8 mouse cellular contexts compared by ENCODE assay signal in the genomic region with DNA sequence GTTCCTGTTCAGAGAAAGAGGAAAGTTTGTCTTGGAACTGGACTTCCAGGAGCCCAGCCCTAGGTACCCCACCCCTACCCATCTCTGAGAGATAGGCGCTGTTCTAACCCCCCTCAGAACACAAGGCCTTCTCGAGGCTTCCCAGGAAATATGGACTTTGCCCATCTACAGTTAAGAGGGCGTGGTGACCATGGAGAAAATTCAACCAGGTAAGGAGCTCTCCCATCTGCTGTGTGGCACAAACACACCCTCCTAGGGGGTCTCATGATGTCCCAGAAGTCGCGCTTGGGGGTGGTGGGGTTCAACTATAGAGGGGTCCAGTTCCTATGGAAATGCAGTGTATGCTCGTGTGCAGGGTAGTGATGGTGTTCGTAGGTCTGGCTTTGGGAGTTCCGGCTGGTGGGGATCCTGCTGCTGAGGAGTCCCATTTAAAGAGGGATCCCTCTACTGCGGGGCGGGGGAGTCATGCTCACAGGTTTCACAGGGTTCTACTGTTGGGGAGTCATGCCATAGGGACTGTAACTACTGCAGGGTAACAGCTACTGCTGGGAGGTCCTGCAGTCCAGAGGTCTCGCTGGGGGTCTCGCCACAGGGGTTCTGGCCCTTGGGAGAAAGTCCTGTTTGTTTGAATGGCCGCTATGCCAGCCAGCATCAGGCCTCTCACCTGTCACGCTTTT. TPM values are rescaled to one million over a fixed set of nuclear protein-coding genes. Genes with fewer than 3 reads are reported as not detected.
DNase-seq lines count a peak whose midpoint lies in the region; ATAC-seq and TF ChIP-seq lines count a peak whose summit lies in the region.

No protein-coding gene starts in this region.

- no peak overlapping the region for H3K27ac ChIP-seq in heart, embryonic 12.5 days (ENCODE audit: poor library complexity, severe bottlenecking)
- no peak overlapping the region for H3K27ac ChIP-seq in brown adipose tissue, adult 24 weeks (replicated peaks; ENCODE audit: low read depth, low read length)
- peak overlapping the region; percentile 92 for H3K27ac ChIP-seq in intestine, postnatal 0 days (ENCODE audit: low read depth, low read length)
- no peak overlapping the region for H3K27ac ChIP-seq in midbrain, embryonic 12.5 days (replicated peaks)

- no peak for TF ChIP-seq CTCF in intestine, postnatal 0 days (IDR thresholded peaks at IDR 0.05; ENCODE audit: low read depth)

- no peak for ATAC-seq in heart, embryonic 12.5 days (ENCODE audit: insufficient number of reproducible peaks, low FRiP score)
- peak; percentile 41 for ATAC-seq in intestine, postnatal 0 days
- ATAC-seq in midbrain, embryonic 12.5 days (ENCODE audit: low FRiP score, low read depth) = no peak
- ATAC-seq in erythroid progenitor cell, adult 5-6 weeks (replicated peaks; ENCODE audit: low FRiP score, poor library complexity, severe bottlenecking) = no peak

- H3K9me3 ChIP-seq in heart, embryonic 12.5 days (replicated peaks) = 0 out of 2 replicates have a peak, but pooled peaks cover 3% of the 10 kb centered on the region
- H3K9me3 ChIP-seq in intestine, postnatal 0 days (ENCODE audit: control insufficient read depth) = no peaks in the 10 kb centered on the region
- no peaks in the 10 kb centered on the region for H3K9me3 ChIP-seq in midbrain, embryonic 12.5 days

- 26% methylated on average over 14 of the region's 14 CpGs for WGBS in heart, embryonic 12.5 days
- WGBS in intestine, postnatal 0 days = 13% methylated on average over 14 of the region's 14 CpGs
- WGBS in midbrain, embryonic 12.5 days = 26% methylated on average over 14 of the region's 14 CpGs

- H3K4me2 ChIP-seq in heart, embryonic 12.5 days = peak overlapping the region; percentile 80
- H3K4me2 ChIP-seq in intestine, postnatal 0 days (replicated peaks; ENCODE audit: low read depth) = peak overlapping the region; percentile 88
- H3K4me2 ChIP-seq in midbrain, embryonic 12.5 days (replicated peaks) = peak overlapping the region; percentile 86

- peak overlapping the region; percentile 69 for H3K4me3 ChIP-seq in heart, embryonic 12.5 days
- peak overlapping the region; percentile 86 for H3K4me3 ChIP-seq in brown adipose tissue, adult 24 weeks (ENCODE audit: insufficient read depth, low read depth, low read length)
- peak overlapping the region; percentile 89 for H3K4me3 ChIP-seq in intestine, postnatal 0 days (ENCODE audit: low read depth, low read length)
- H3K4me3 ChIP-seq in midbrain, embryonic 12.5 days = peak overlapping the region; percentile 89

- H3K9ac ChIP-seq in heart, embryonic 12.5 days = peak overlapping the region; percentile 73; the same call in 1 of the 2 replicates
- peak overlapping the region; percentile 68 for H3K9ac ChIP-seq in intestine, postnatal 0 days (ENCODE audit: low read depth, low read length)
- peak overlapping the region; percentile 83; the same call in 1 of the 2 replicates for H3K9ac ChIP-seq in midbrain, embryonic 12.5 days (replicated peaks)

- peaks cover 28% of the 10 kb centered on the region for H3K27me3 ChIP-seq in heart, embryonic 12.5 days (replicated peaks)
- H3K27me3 ChIP-seq in intestine, postnatal 0 days (replicated peaks; ENCODE audit: control insufficient read depth, insufficient read depth, low read length) = no peaks in the 10 kb centered on the region
- H3K27me3 ChIP-seq in midbrain, embryonic 12.5 days = peaks cover 48% of the 10 kb centered on the region

- peaks cover 26% of the 10 kb centered on the region for H3K4me1 ChIP-seq in heart, embryonic 12.5 days (replicated peaks)
- peaks cover 8% of the 10 kb centered on the region; the same call in 1 of the 2 replicates for H3K4me1 ChIP-seq in brown adipose tissue, adult 24 weeks (ENCODE audit: control insufficient read depth, insufficient read depth, insufficient read length, low read length)
- no peaks in the 10 kb centered on the region for H3K4me1 ChIP-seq in intestine, postnatal 0 days (replicated peaks; ENCODE audit: control insufficient read depth, insufficient read depth, low read length)
- H3K4me1 ChIP-seq in midbrain, embryonic 12.5 days = peaks cover 17% of the 10 kb centered on the region

- DNase-seq in heart, adult 11 months = no peak
- DNase-seq in adrenal gland, postnatal 4 days (ENCODE audit: low spot score in 2 of 2) = no peak
- no peak for DNase-seq in layer of hippocampus, adult 9-11 months

- H3K36me3 ChIP-seq in heart, embryonic 12.5 days = no peaks in the 10 kb centered on the region; the same call in 1 of the 2 replicates
- no peaks in the 10 kb centered on the region; the same call in 1 of the 2 replicates for H3K36me3 ChIP-seq in intestine, postnatal 0 days (ENCODE audit: control insufficient read depth, insufficient read depth)
- no peaks in the 10 kb centered on the region for H3K36me3 ChIP-seq in midbrain, embryonic 12.5 days

RNA-seq across cellular contexts. Expression of gene Grtp1, which starts 0.9 kb away (rescaled TPM):
- 19.8 and 22.7 TPM in 2 replicates for polyA plus RNA-seq in heart, embryonic 12.5 days (2016; fragmentation: Nextera tagmentation; extraction: Ambion mirVana)
- 33.7 and 45.2 TPM in 2 replicates for polyA plus RNA-seq in brown adipose tissue, adult 24 weeks (2012; ENCODE audit: insufficient read depth, insufficient read length, missing spikeins)
- polyA plus RNA-seq in intestine, postnatal 0 days (2015; fragmentation: Nextera tagmentation; extraction: Ambion mirVana) = 110 and 113 TPM in 2 replicates
- polyA plus RNA-seq in midbrain, embryonic 12.5 days (2016; fragmentation: Nextera tagmentation; extraction: Ambion mirVana) = 16.4 and 17.1 TPM in 2 replicates
- 10 to 100 TPM; 15.2 to 18.9 TPM for total RNA-seq in adrenal gland, postnatal 4 days (2021)
- total RNA-seq in erythroid progenitor cell, adult 5-6 weeks (2015; ENCODE audit: low replicate concordance) = 5.0 and 6.3 TPM in 2 replicates
- 3.5 and 8.6 TPM in 2 replicates for total RNA-seq in erythroid progenitor cell, adult 5-6 weeks (2017; ENCODE audit: low replicate concordance)

RNA-seq across cellular contexts. Expression of gene Lamp1, which starts 40.6 kb away (rescaled TPM):
- 364 and 372 TPM in 2 replicates for polyA plus RNA-seq in heart, embryonic 12.5 days (2016; fragmentation: Nextera tagmentation; extraction: Ambion mirVana)
- 398 and 413 TPM in 2 replicates for polyA plus RNA-seq in brown adipose tissue, adult 24 weeks (2012; ENCODE audit: insufficient read depth, insufficient read length, missing spikeins)
- 847 and 854 TPM in 2 replicates for polyA plus RNA-seq in intestine, postnatal 0 days (2015; fragmentation: Nextera tagmentation; extraction: Ambion mirVana)
- polyA plus RNA-seq in midbrain, embryonic 12.5 days (2016; fragmentation: Nextera tagmentation; extraction: Ambion mirVana) = 242 and 251 TPM in 2 replicates
- 100 to 1,000 TPM; 311 to 322 TPM for total RNA-seq in adrenal gland, postnatal 4 days (2021)
- 113 and 132 TPM in 2 replicates for total RNA-seq in erythroid progenitor cell, adult 5-6 weeks (2015; ENCODE audit: low replicate concordance)
- total RNA-seq in erythroid progenitor cell, adult 5-6 weeks (2017; ENCODE audit: low replicate concordance) = 119 TPM in 2 replicates

RNA-seq across cellular contexts. Expression of gene Adprhl1, which starts 54.4 kb away (rescaled TPM):
- polyA plus RNA-seq in heart, embryonic 12.5 days (2016; fragmentation: Nextera tagmentation; extraction: Ambion mirVana) = 167 and 180 TPM in 2 replicates
- 15.6 and 22.8 TPM in 2 replicates for polyA plus RNA-seq in brown adipose tissue, adult 24 weeks (2012; ENCODE audit: insufficient read depth, insufficient read length, missing spikeins)
- 0.48 TPM in 1 of 2 replicates, not detected in the other for polyA plus RNA-seq in intestine, postnatal 0 days (2015; fragmentation: Nextera tagmentation; extraction: Ambion mirVana)
- polyA plus RNA-seq in midbrain, embryonic 12.5 days (2016; fragmentation: Nextera tagmentation; extraction: Ambion mirVana) = 0.28 TPM in 1 of 2 replicates, not detected in the other
- 1 to 10 TPM; 1.3 to 4.4 TPM for total RNA-seq in adrenal gland, postnatal 4 days (2021)
- total RNA-seq in erythroid progenitor cell, adult 5-6 weeks (2015; ENCODE audit: low replicate concordance) = not detected in 2 replicates
- total RNA-seq in erythroid progenitor cell, adult 5-6 weeks (2017; ENCODE audit: low replicate concordance) = 3.7 TPM in 1 of 2 replicates, not detected in the other

Comparison
In these comparisons a context has a peak if more than half of its experiments do, and no peak if none do; other contexts are left out.
1. RNA of gene Adprhl1, which starts 54.4 kb away (polyA plus RNA-seq): 167 to 180 TPM in heart, embryonic 12.5 days and 15.6 to 22.8 TPM in brown adipose tissue, adult 24 weeks; 0.28 TPM in midbrain, embryonic 12.5 days and 0.48 TPM in intestine, postnatal 0 days; every median in the first group is over 10 times any median in the second.
2. Peak in every context shown above with its lines, with median percentiles within 50 percentile points of each other: H3K4me2 ChIP-seq, H3K4me3 ChIP-seq and H3K9ac ChIP-seq.